Mouse (Mus musculus) lung, postnatal 0 days (tissue): ENCODE measurements at regions not wholly inside any gene's neighbourhood (a gene's known extent, or its start where the extent isn't known, plus 50 kb on each side); places are given as distances from the start of the nearest gene placed in this dataset.

ENCODE experiments used
- CTCF ChIP-seq: IDR thresholded peaks from 2 replicates; pipeline ENCODE4 v1.5.1; 2016; ENCODE audit warnings: antibody characterized with exemption, mild to moderate bottlenecking
- EP300 ChIP-seq: IDR thresholded peaks from 2 replicates; pipeline ENCODE4 v1.6.1; 2016; ENCODE audit warnings: antibody characterized with exemption, mild to moderate bottlenecking, control low read depth

DNA sequence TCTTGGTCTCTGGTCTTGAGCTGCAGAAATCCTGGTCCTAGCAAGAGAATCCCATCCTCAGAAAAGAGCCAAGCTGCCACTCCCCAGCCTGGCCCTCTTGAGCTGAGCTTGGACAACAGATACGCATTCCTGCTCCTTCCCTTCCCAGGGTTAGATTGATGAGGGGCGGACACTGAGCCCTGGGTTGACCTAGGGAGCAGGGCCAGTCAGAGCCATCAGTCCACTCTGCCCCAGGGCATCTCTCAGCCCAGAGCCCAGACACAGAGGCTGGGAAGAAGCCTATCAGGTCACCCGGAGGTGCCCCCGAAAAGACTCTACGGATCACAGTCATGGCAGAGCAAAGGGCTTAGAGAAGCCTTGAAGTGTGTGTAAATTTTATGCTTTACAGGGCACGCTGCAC, 95.2 kb downstream of the Tfap2a start:
- TF ChIP-seq CTCF: no peak
- no peak for TF ChIP-seq EP300
